Mouse (Mus musculus): Measurements from ENCODE around the gene Leng1. TPM values are rescaled to one million over a fixed set of nuclear protein-coding genes. Genes with fewer than 3 reads are reported as not detected.

The Leng1 gene
- polyA plus RNA-seq, 1 experiment: 10.4 TPM

DNA sequence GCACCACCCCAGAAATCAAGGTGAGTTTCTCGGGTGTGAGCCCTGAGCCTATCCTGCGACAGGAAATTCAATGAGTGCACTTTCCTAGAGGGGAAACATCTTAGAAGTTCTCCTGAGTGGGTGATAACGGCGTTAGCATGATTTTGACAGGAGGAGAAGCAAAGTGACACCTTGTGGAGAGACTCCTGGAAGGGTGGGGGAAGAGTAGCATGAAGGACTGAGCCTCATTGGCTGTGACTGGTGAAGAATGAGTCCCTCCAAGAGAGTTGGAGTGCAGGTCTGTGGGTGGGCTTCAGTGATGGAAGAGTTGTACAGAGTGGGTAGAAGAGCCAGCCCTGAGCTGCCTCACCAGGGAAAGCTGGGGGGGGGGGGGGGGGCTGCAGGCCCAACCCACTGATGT is 8.7 kb downstream of the Leng1 start:
- Histone ChIP-seq H3K4me3 (ENCODE audit: insufficient read depth, poor library complexity, severe bottlenecking) (no peak overlapping the region), H3K79me3 (ENCODE audit: low read depth) (peaks cover 2% of the 10 kb centered on the region), H3ac (ENCODE audit: control insufficient read depth, insufficient read length, low read depth) (no peak overlapping the region), H3K79me2 (ENCODE audit: control insufficient read depth, insufficient read depth) (peaks cover 6% of the 10 kb centered on the region), H3K27me3 (ENCODE audit: control insufficient read depth, insufficient read depth, insufficient read length) (no peaks in the 10 kb centered on the region), H3K36me3 (ENCODE audit: control insufficient read depth, insufficient read depth) (peaks cover 78% of the 10 kb centered on the region)
- no peak for TF ChIP-seq FOSL1 (IDR thresholded peaks at IDR 0.05; ENCODE audit: insufficient read depth, low read length, poor library complexity, severe bottlenecking)
- TF ChIP-seq CEBPB (IDR thresholded peaks at IDR 0.05; ENCODE audit: low read depth): no peak
- no peak for TF ChIP-seq CTCF (IDR thresholded peaks at IDR 0.05; ENCODE audit: control insufficient read depth, insufficient read depth, insufficient read length)
- TF ChIP-seq MYOG (IDR thresholded peaks at IDR 0.05; ENCODE audit: control insufficient read depth, extremely low read depth, insufficient read length): no peak
- TF ChIP-seq MAX (IDR thresholded peaks at IDR 0.05): no peak
- no peak for TF ChIP-seq USF1 (IDR thresholded peaks at IDR 0.05; ENCODE audit: low read depth)
- no peak for TF ChIP-seq MYOD1 (IDR thresholded peaks at IDR 0.05; ENCODE audit: control insufficient read depth, insufficient read length, low read depth)

- Histone ChIP-seq H3K4me3 (ENCODE audit: insufficient read depth, poor library complexity, severe bottlenecking) (peak overlapping the region; percentile 57), H3K79me3 (ENCODE audit: low read depth) (peaks cover 47% of the 10 kb centered on the region), H3K27me3 (ENCODE audit: control insufficient read depth, insufficient read depth, insufficient read length) (no peaks in the 10 kb centered on the region), H3K36me3 (ENCODE audit: control insufficient read depth, insufficient read depth) (peaks cover 12% of the 10 kb centered on the region), H3ac (ENCODE audit: control insufficient read depth, insufficient read length, low read depth) (peak overlapping the region; percentile 100), H3K79me2 (ENCODE audit: control insufficient read depth, insufficient read depth) (peaks cover 56% of the 10 kb centered on the region)
- no peak for TF ChIP-seq USF1 (IDR thresholded peaks at IDR 0.05; ENCODE audit: low read depth)
- TF ChIP-seq MYOG (IDR thresholded peaks at IDR 0.05; ENCODE audit: control insufficient read depth, extremely low read depth, insufficient read length): no peak
- TF ChIP-seq MAX (IDR thresholded peaks at IDR 0.05): no peak
- TF ChIP-seq CEBPB (IDR thresholded peaks at IDR 0.05; ENCODE audit: low read depth): no peak
- TF ChIP-seq MYOD1 (IDR thresholded peaks at IDR 0.05; ENCODE audit: control insufficient read depth, insufficient read length, low read depth): no peak
- no peak for TF ChIP-seq CTCF (IDR thresholded peaks at IDR 0.05; ENCODE audit: control insufficient read depth, insufficient read depth, insufficient read length)
- TF ChIP-seq FOSL1 (IDR thresholded peaks at IDR 0.05; ENCODE audit: insufficient read depth, low read length, poor library complexity, severe bottlenecking): no peak
Measured at GRCm38 (mm10) chr7:3646641-3647040, 19.0 kb downstream of the Leng1 start.

- Histone ChIP-seq H3K79me2 (ENCODE audit: control insufficient read depth, insufficient read depth) (peaks cover 56% of the 10 kb centered on the region), H3K36me3 (ENCODE audit: control insufficient read depth, insufficient read depth) (peaks cover 8% of the 10 kb centered on the region), H3K4me3 (ENCODE audit: insufficient read depth, poor library complexity, severe bottlenecking) (peak overlapping the region; percentile 57), H3ac (ENCODE audit: control insufficient read depth, insufficient read length, low read depth) (peak overlapping the region; percentile 100), H3K79me3 (ENCODE audit: low read depth) (peaks cover 47% of the 10 kb centered on the region), H3K27me3 (ENCODE audit: control insufficient read depth, insufficient read depth, insufficient read length) (no peaks in the 10 kb centered on the region)
- TF ChIP-seq MAX (IDR thresholded peaks at IDR 0.05) (no peak), MYOD1 (IDR thresholded peaks at IDR 0.05; ENCODE audit: control insufficient read depth, insufficient read length, low read depth) (no peak), FOSL1 (IDR thresholded peaks at IDR 0.05; ENCODE audit: insufficient read depth, low read length, poor library complexity, severe bottlenecking) (no peak), CTCF (IDR thresholded peaks at IDR 0.05; ENCODE audit: control insufficient read depth, insufficient read depth, insufficient read length) (no peak), MYOG (IDR thresholded peaks at IDR 0.05; ENCODE audit: control insufficient read depth, extremely low read depth, insufficient read length) (no peak), CEBPB (IDR thresholded peaks at IDR 0.05; ENCODE audit: low read depth) (no peak), USF1 (IDR thresholded peaks at IDR 0.05; ENCODE audit: low read depth) (no peak)
Measured at GRCm38 (mm10) chr7:3646188-3646587, 19.5 kb downstream of the Leng1 start.

GRCm38 (mm10) chr7:3645488-3646025 is 20.1 kb downstream of the Leng1 start:
- Histone ChIP-seq H3K79me2 (ENCODE audit: control insufficient read depth, insufficient read depth) (peaks cover 54% of the 10 kb centered on the region), H3ac (ENCODE audit: control insufficient read depth, insufficient read length, low read depth) (peak overlapping the region; percentile 100), H3K4me3 (ENCODE audit: insufficient read depth, poor library complexity, severe bottlenecking) (peak overlapping the region; percentile 57), H3K36me3 (ENCODE audit: control insufficient read depth, insufficient read depth) (peaks cover 9% of the 10 kb centered on the region), H3K27me3 (ENCODE audit: control insufficient read depth, insufficient read depth, insufficient read length) (no peaks in the 10 kb centered on the region), H3K79me3 (ENCODE audit: low read depth) (peaks cover 44% of the 10 kb centered on the region)
- TF ChIP-seq CEBPB (IDR thresholded peaks at IDR 0.05; ENCODE audit: low read depth): no peak
- no peak for TF ChIP-seq MYOD1 (IDR thresholded peaks at IDR 0.05; ENCODE audit: control insufficient read depth, insufficient read length, low read depth)
- no peak for TF ChIP-seq USF1 (IDR thresholded peaks at IDR 0.05; ENCODE audit: low read depth)
- no peak for TF ChIP-seq MYOG (IDR thresholded peaks at IDR 0.05; ENCODE audit: control insufficient read depth, extremely low read depth, insufficient read length)
- TF ChIP-seq FOSL1 (IDR thresholded peaks at IDR 0.05; ENCODE audit: insufficient read depth, low read length, poor library complexity, severe bottlenecking): no peak
- no peak for TF ChIP-seq MAX (IDR thresholded peaks at IDR 0.05)
- no peak for TF ChIP-seq CTCF (IDR thresholded peaks at IDR 0.05; ENCODE audit: control insufficient read depth, insufficient read depth, insufficient read length)

- H3K27me3 ChIP-seq (ENCODE audit: control insufficient read depth, insufficient read depth, insufficient read length): no peaks in the 10 kb centered on the region
- peaks cover 47% of the 10 kb centered on the region for H3K79me2 ChIP-seq (ENCODE audit: control insufficient read depth, insufficient read depth)
- H3ac ChIP-seq (ENCODE audit: control insufficient read depth, insufficient read length, low read depth): peak within 1 kb of the TSS; percentile 100
- peaks cover 12% of the 10 kb centered on the region for H3K36me3 ChIP-seq (ENCODE audit: control insufficient read depth, insufficient read depth)
- peak within 1 kb of the TSS; percentile 57 for H3K4me3 ChIP-seq (ENCODE audit: insufficient read depth, poor library complexity, severe bottlenecking)
- H3K79me3 ChIP-seq (ENCODE audit: low read depth): peaks cover 41% of the 10 kb centered on the region
- TF ChIP-seq CTCF (IDR thresholded peaks at IDR 0.05; ENCODE audit: control insufficient read depth, insufficient read depth, insufficient read length) (no peak), MYOG (IDR thresholded peaks at IDR 0.05; ENCODE audit: control insufficient read depth, extremely low read depth, insufficient read length) (no peak), USF1 (IDR thresholded peaks at IDR 0.05; ENCODE audit: low read depth) (no peak), MYOD1 (IDR thresholded peaks at IDR 0.05; ENCODE audit: control insufficient read depth, insufficient read length, low read depth) (no peak), FOSL1 (IDR thresholded peaks at IDR 0.05; ENCODE audit: insufficient read depth, low read length, poor library complexity, severe bottlenecking) (no peak), MAX (IDR thresholded peaks at IDR 0.05) (no peak), CEBPB (IDR thresholded peaks at IDR 0.05; ENCODE audit: low read depth) (no peak)
Measured at GRCm38 (mm10) chr7:3644672-3645487, 20.8 kb downstream of the Leng1 start, which contains the start of gene Cnot3. Gene Cnot3, plus strand, starts transcription at chr7:3645268.

Data from C2C12 (cell line).